Mouse (Mus musculus) CH12.LX (cell line): ENCODE data around the gene Plxna1. TPM values are rescaled to one million over a fixed set of nuclear protein-coding genes. Genes with fewer than 3 reads are reported as not detected.
A peak's percentile ranks its signal among the peaks of the same experiment; 100 is the strongest.

Experiments used
- DNase-seq: peaks from one replicate; pipeline ENCODE4 v3.0.0-alpha.2; 2013; ENCODE audit errors: extremely low read depth
- H3K27ac ChIP-seq: 2 replicates; pipeline ENCODE4 v1.5.1; 2012; ENCODE audit warnings: low read depth, mild to moderate bottlenecking, control low read depth, moderate library complexity; ENCODE audit not compliant: insufficient read depth
- H3K27me3 ChIP-seq: replicated peaks from 2 replicates; pipeline ENCODE3; 2012; ENCODE audit warnings: inconsistent platforms
- H3K36me3 ChIP-seq, 2 experiments: replicated peaks in 1 of 2; 2 replicates each; pipeline versions ENCODE3 to v1.6.1; 2012; ENCODE audit warnings: inconsistent platforms in 1 of 2, low read length in 1 of 2, mild to moderate bottlenecking in 1 of 2, mixed read lengths in 1 of 2, moderate library complexity in 1 of 2; ENCODE audit not compliant: control insufficient read depth in 1 of 2, insufficient read depth in 1 of 2
- H3K4me1 ChIP-seq, 2 experiments: 2 replicates each; pipeline ENCODE4 v1.6.1; 2012; ENCODE audit warnings: inconsistent platforms in 1 of 2, moderate library complexity in 1 of 2; ENCODE audit not compliant: insufficient read depth in 2 of 2, control insufficient read depth in 1 of 2
- H3K4me2 ChIP-seq: 2 replicates; pipeline ENCODE4 v1.6.1; 2012; ENCODE audit warnings: low read depth, mild to moderate bottlenecking, control low read depth; ENCODE audit not compliant: poor library complexity, insufficient read depth, severe bottlenecking
- H3K4me3 ChIP-seq, 3 experiments: fragments of 150-350 bp in 1 of 3; sonication (generic) in 1 of 3; replicated peaks in 1 of 3; 2 replicates each; pipeline versions ENCODE3 to v1.5.1; 2011 to 2012; ENCODE audit warnings: low read depth in 2 of 3, low read length in 2 of 3, mild to moderate bottlenecking in 2 of 3, moderate library complexity in 2 of 3, control low read depth in 1 of 3, improper control_type of control experiment in 1 of 3, inconsistent platforms in 1 of 3, mixed read lengths in 1 of 3; ENCODE audit not compliant: poor library complexity in 1 of 3
- H3K79me2 ChIP-seq: replicated peaks from 2 replicates; pipeline ENCODE4 v1.6.1; 2012; ENCODE audit warnings: mild to moderate bottlenecking, moderate library complexity; ENCODE audit not compliant: control insufficient read depth, poor library complexity, insufficient read depth, severe bottlenecking; ENCODE audit errors: extremely low read depth
- H3K9ac ChIP-seq: 2 replicates; pipeline ENCODE4 v1.6.1; 2012; ENCODE audit warnings: low read depth, mild to moderate bottlenecking, control low read depth, moderate library complexity; ENCODE audit not compliant: insufficient read depth
- H3K9me3 ChIP-seq: replicated peaks from 2 replicates; pipeline ENCODE3; 2012; ENCODE audit warnings: low read length, inconsistent platforms, mixed read lengths
- BHLHE40 ChIP-seq: IDR thresholded peaks from 2 replicates; pipeline ENCODE4 v1.6.1; 2011; ENCODE audit warnings: mild to moderate bottlenecking, low read depth, low read length, improper control_type of control experiment
- CHD1 ChIP-seq: IDR thresholded peaks from 2 replicates; pipeline ENCODE4 v1.6.1; 2012; ENCODE audit warnings: low read depth, low read length, improper control_type of control experiment, inconsistent platforms
- CHD2 ChIP-seq: IDR thresholded peaks from 2 replicates; pipeline ENCODE4 v1.6.1; 2011; ENCODE audit warnings: low read length, improper control_type of control experiment
- CTCF ChIP-seq, 2 experiments: IDR thresholded peaks in 1 of 2; conservative IDR thresholded peaks in 1 of 2; 2 replicates each; pipeline ENCODE4 v1.5.1; 2011 to 2012; ENCODE audit warnings: low read depth in 2 of 2, low read length in 2 of 2, improper control_type of control experiment in 1 of 2, inconsistent platforms in 1 of 2, mild to moderate bottlenecking in 1 of 2, moderate library complexity in 1 of 2
- ELF1 ChIP-seq: IDR thresholded peaks from 2 replicates; pipeline ENCODE4 v1.6.1; 2014; ENCODE audit warnings: low read depth, mild to moderate bottlenecking, inconsistent platforms, low read length, improper control_type of control experiment
- ETS1 ChIP-seq: conservative IDR thresholded peaks from 2 replicates; pipeline ENCODE4 v1.6.1; 2012; ENCODE audit warnings: low read depth, mild to moderate bottlenecking, inconsistent platforms, low read length, improper control_type of control experiment, moderate library complexity
- JUND ChIP-seq: conservative IDR thresholded peaks from 2 replicates; pipeline ENCODE4 v1.6.1; 2011; ENCODE audit warnings: low read depth, low read length, improper control_type of control experiment
- KAT2A ChIP-seq: IDR thresholded peaks from 2 replicates; pipeline ENCODE4 v1.6.1; 2012; ENCODE audit warnings: low read length, improper control_type of control experiment, inconsistent platforms; ENCODE audit not compliant: insufficient replicate concordance
- MAZ ChIP-seq: IDR thresholded peaks from 2 replicates; pipeline ENCODE4 v1.6.1; 2012; ENCODE audit warnings: low read depth, mild to moderate bottlenecking, inconsistent platforms, low read length, improper control_type of control experiment, moderate library complexity
- MEF2A ChIP-seq: IDR thresholded peaks from 2 replicates; pipeline ENCODE4 v1.6.1; 2014; ENCODE audit warnings: low read depth, mild to moderate bottlenecking, inconsistent platforms, low read length, improper control_type of control experiment, borderline replicate concordance
- MXI1 ChIP-seq: IDR thresholded peaks from 2 replicates; pipeline ENCODE4 v1.6.1; 2011; ENCODE audit warnings: mild to moderate bottlenecking, low read depth, low read length, improper control_type of control experiment
- MYC ChIP-seq: IDR thresholded peaks from 2 replicates; pipeline ENCODE4 v1.6.1; 2011; ENCODE audit warnings: low read depth, mild to moderate bottlenecking, improper control_type of control experiment, low read length
- NELFE ChIP-seq: IDR thresholded peaks from 2 replicates; pipeline ENCODE4 v1.6.1; 2011; ENCODE audit warnings: low read depth, low read length, improper control_type of control experiment
- POLR2A ChIP-seq: IDR thresholded peaks from 2 replicates; pipeline ENCODE4 v1.6.1; 2011; ENCODE audit warnings: low read depth, mild to moderate bottlenecking, improper control_type of control experiment, low read length
- RCOR1 ChIP-seq: conservative IDR thresholded peaks from 2 replicates; pipeline ENCODE4 v1.6.1; 2012; ENCODE audit warnings: low read depth, mild to moderate bottlenecking, inconsistent platforms, low read length, improper control_type of control experiment
- SMC3 ChIP-seq: IDR thresholded peaks from 2 replicates; pipeline ENCODE4 v1.6.1; 2011; ENCODE audit warnings: low read depth, low read length, improper control_type of control experiment
- TBP ChIP-seq: conservative IDR thresholded peaks from 2 replicates; pipeline ENCODE4 v1.6.1; 2011; ENCODE audit warnings: low read depth, low read length, improper control_type of control experiment
- UBTF ChIP-seq: IDR thresholded peaks from 2 replicates; pipeline ENCODE4 v1.6.1; 2012; ENCODE audit warnings: low read depth, mild to moderate bottlenecking, inconsistent platforms, low read length, improper control_type of control experiment, moderate library complexity
- USF1 ChIP-seq: IDR thresholded peaks from 2 replicates; pipeline ENCODE4 v1.6.1; 2014; ENCODE audit warnings: low read depth, mild to moderate bottlenecking, inconsistent platforms, low read length, improper control_type of control experiment
- USF2 ChIP-seq: conservative IDR thresholded peaks from 2 replicates; pipeline ENCODE4 v1.6.1; 2011; ENCODE audit warnings: low read depth, low read length, improper control_type of control experiment
- ZC3H11A ChIP-seq: IDR thresholded peaks from 2 replicates; pipeline ENCODE4 v1.6.1; 2012; ENCODE audit warnings: low read depth, mild to moderate bottlenecking, inconsistent platforms, low read length, improper control_type of control experiment
- ZNF384 ChIP-seq: IDR thresholded peaks from 2 replicates; pipeline ENCODE4 v1.6.1; 2012; ENCODE audit warnings: low read depth, low read length, improper control_type of control experiment, inconsistent platforms
- dilution Hi-C: fragments of 300-500 bp; cut with MboI; formaldehyde crosslinking; loops from 2 replicates; pipeline ENCODE4 v1.14.3; 2020; ENCODE audit warnings: low sequenced_read_pairs; ENCODE audit not compliant: extremely low pct_unique_long_range_greater_than_20kb, extremely low pct_ligation_motif_present
- in situ Hi-C: fragments of 300-500 bp; cut with MboI; formaldehyde crosslinking; loops from 3 replicates; pipeline ENCODE4 v1.14.3; 2019; ENCODE audit warnings: low sequenced_read_pairs, low pct_ligation_motif_present, low pct_unique_long_range_greater_than_20kb, mixed read lengths
- polyA plus RNA-seq: library from polyadenylated mRNA; unstranded; fragments of >175 nt; gene quantifications from 2 replicates; pipeline ENCODE4 v1.2.1, GENCODE M21; 2012; ENCODE audit warnings: low read depth; ENCODE audit not compliant: insufficient read length
- total RNA-seq, 2 experiments: library from RNA; depleted of rRNA; stranded (reverse); fragments of 300-350 nt in 1 of 2; fragments of >200 nt in 1 of 2; gene quantifications; 2 replicates each; pipeline ENCODE4 v1.2.3; 2012 to 2014

Plxna1 gene
- total and polyA plus RNA-seq, 3 experiments = 8.9 to 29.5 (median 18.5) TPM

- H3K36me3 ChIP-seq = peaks cover 38 to 98% of the 10 kb centered on the region in 2 experiments
- no peak for DNase-seq
- H3K4me2 ChIP-seq = no peak overlapping the region
- 0 out of 2 replicates have a peak, but pooled peaks have one; percentile 15 for TF ChIP-seq MEF2A
- TF ChIP-seq ZC3H11A = no peak
- no peak for TF ChIP-seq JUND
- no peak for TF ChIP-seq ZNF384
- TF ChIP-seq MAZ = no peak
- TF ChIP-seq CHD2 = no peak
- no peak for TF ChIP-seq USF2
- no peak for TF ChIP-seq TBP
- TF ChIP-seq CTCF (conservative IDR thresholded peaks at IDR 0.05 in 1 of 2, IDR thresholded peaks at IDR 0.05 in 1 of 2; ENCODE audit: low read depth in 2 of 2, low read length in 2 of 2) = peak in 1 of 2 experiments; percentile 36; a peak in 2 of 4 replicates
- no peak for TF ChIP-seq RCOR1
- no peak for TF ChIP-seq ELF1
- no peak for TF ChIP-seq UBTF
- TF ChIP-seq USF1 = no peak
- TF ChIP-seq NELFE = no peak
- TF ChIP-seq SMC3 = peak; percentile 17; the same call in 1 of the 2 replicates
- no peaks in the 10 kb centered on the region for H3K27me3 ChIP-seq
- no peak overlapping the region for H3K9ac ChIP-seq
- H3K9me3 ChIP-seq = no peaks in the 10 kb centered on the region
- H3K4me3 ChIP-seq = no peak overlapping the region
- dilution Hi-C loops = no loop called here
- no peaks in the 10 kb centered on the region; the same call in 1 of the 2 replicates for H3K79me2 ChIP-seq
- in situ Hi-C loops = loop anchor here (10.0 kb wide), 2 partner anchors 217 to 417 kb away; no protein-coding TSS in a partner anchor
- H3K27ac ChIP-seq = no peak overlapping the region
- peaks cover 56 to 78% of the 10 kb centered on the region in 2 experiments for H3K4me1 ChIP-seq
Measured at GRCm38 (mm10) chr6:89351441-89352137, 10.8 kb downstream of the Plxna1 start.

DNA sequence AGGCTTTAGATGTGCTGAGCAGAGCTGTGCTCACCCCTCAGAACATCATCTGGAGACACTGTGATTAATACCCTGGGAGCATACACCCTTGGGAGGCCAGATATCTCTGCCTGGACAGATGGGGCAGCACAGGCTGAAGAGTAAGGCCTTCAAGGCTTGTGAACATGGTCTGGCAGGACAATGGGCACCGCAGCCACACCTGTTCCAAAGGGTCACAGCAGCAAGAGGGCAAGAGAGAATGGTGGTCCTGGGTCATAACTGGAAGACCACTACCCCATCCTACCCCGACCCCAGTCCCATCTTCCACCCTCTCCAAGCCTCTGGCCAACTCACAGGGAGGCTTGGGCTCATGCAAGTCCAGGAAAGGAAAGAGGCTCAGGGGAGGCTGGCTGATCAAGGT lies 11.9 kb downstream of the Plxna1 start:
- H3K4me2 ChIP-seq = no peak overlapping the region
- no peak for TF ChIP-seq USF1
- no peak for TF ChIP-seq MYC
- no peak for TF ChIP-seq POLR2A
- TF ChIP-seq ETS1 = no peak
- TF ChIP-seq KAT2A = no peak
- no peak for TF ChIP-seq MAZ
- no peak for TF ChIP-seq BHLHE40
- TF ChIP-seq MXI1 = no peak
- no peak for TF ChIP-seq CHD1
- H3K9ac ChIP-seq = no peak overlapping the region
- H3K9me3 ChIP-seq = no peaks in the 10 kb centered on the region
- DNase-seq = no peak
- in situ Hi-C loops = loop anchor here (10.0 kb wide), 2 partner anchors 216 to 416 kb away; no protein-coding TSS in a partner anchor
- no peaks in the 10 kb centered on the region for H3K79me2 ChIP-seq
- dilution Hi-C loops = no loop called here
- H3K4me3 ChIP-seq = no peak overlapping the region
- peak overlapping the region; percentile 11; the same call in 1 of the 2 replicates for H3K27ac ChIP-seq
- H3K36me3 ChIP-seq = peaks cover 31 to 98% of the 10 kb centered on the region in 2 experiments
- peaks cover 46 to 72% of the 10 kb centered on the region in 2 experiments for H3K4me1 ChIP-seq
- no peaks in the 10 kb centered on the region for H3K27me3 ChIP-seq
